Mouse (Mus musculus) limb, embryonic 11.5 days (tissue): Measurements from ENCODE around the gene Cd300lb. TPM values are rescaled to one million over a fixed set of nuclear protein-coding genes. Genes with fewer than 3 reads are reported as not detected.
A peak's percentile ranks its signal among the peaks of the same experiment; 100 is the strongest.

Source experiments
- ATAC-seq: fragments of 200-750 bp; cut with Nextera tagmentation; 2 replicates; pipeline ENCODE4 v1.8.0; 2017; ENCODE audit warnings: low read depth; ENCODE audit not compliant: insufficient number of reproducible peaks, low FRiP score, low TSS enrichment
- DNase-seq: peaks from one replicate; pipeline ENCODE4 v3.0.0-alpha.2; 2015; ENCODE audit warnings: low spot score
- H3K27ac ChIP-seq: fragments of 300-500 bp; sonication (generic); replicated peaks from 2 replicates; pipeline ENCODE4 v1.5.1; 2014; ENCODE audit warnings: low read depth, mild to moderate bottlenecking, low read length
- H3K27me3 ChIP-seq: fragments of 300-500 bp; sonication (generic); 2 replicates; pipeline ENCODE4 v1.6.1; 2014; ENCODE audit warnings: mild to moderate bottlenecking, low read length, mixed read lengths; ENCODE audit not compliant: control insufficient read depth, insufficient read depth
- H3K36me3 ChIP-seq: fragments of 300-500 bp; sonication (generic); 2 replicates; pipeline ENCODE4 v1.6.1; 2014; ENCODE audit warnings: mild to moderate bottlenecking, low read length, moderate library complexity, mixed read lengths; ENCODE audit not compliant: control insufficient read depth, insufficient read depth
- H3K4me1 ChIP-seq: fragments of 300-500 bp; sonication (generic); 2 replicates; pipeline ENCODE4 v1.6.1; 2014; ENCODE audit warnings: low read length, mixed read lengths; ENCODE audit not compliant: control insufficient read depth, insufficient read depth
- H3K4me2 ChIP-seq: fragments of 300-500 bp; sonication (generic); 2 replicates; pipeline ENCODE4 v1.6.1; 2014; ENCODE audit warnings: low read depth, mild to moderate bottlenecking, moderate library complexity; ENCODE audit not compliant: severe bottlenecking
- H3K4me3 ChIP-seq: fragments of 300-500 bp; sonication (generic); 2 replicates; pipeline ENCODE4 v1.5.1; 2014; ENCODE audit warnings: low read depth, low read length
- H3K9ac ChIP-seq: fragments of 300-500 bp; sonication (generic); 2 replicates; pipeline ENCODE4 v1.6.1; 2014; ENCODE audit warnings: mild to moderate bottlenecking, low read length
- H3K9me3 ChIP-seq: fragments of 300-500 bp; sonication (generic); 2 replicates; pipeline ENCODE4 v1.6.1; 2016; ENCODE audit warnings: low read length; ENCODE audit not compliant: control insufficient read depth
- WGBS: fragments of 180-500 bp; shearing (Covaris S2); extraction: QIAGEN DNeasy Blood & Tissue Kit; methylation state at CpG from one replicate; pipeline ENCODE4 v1.1.7; 2014; 5-methylcytosine and 5-hydroxymethylcytosine counted together
- polyA plus RNA-seq: library from polyadenylated mRNA; unstranded; fragments of >200 nt; fragmentation: Nextera tagmentation; extraction: Ambion mirVana; gene quantifications from 2 replicates; pipeline ENCODE4 v1.2.1, GENCODE M21; 2014

Gene Cd300lb
- polyA plus RNA-seq, 1 experiment from 2014 or later: not detected

DNA sequence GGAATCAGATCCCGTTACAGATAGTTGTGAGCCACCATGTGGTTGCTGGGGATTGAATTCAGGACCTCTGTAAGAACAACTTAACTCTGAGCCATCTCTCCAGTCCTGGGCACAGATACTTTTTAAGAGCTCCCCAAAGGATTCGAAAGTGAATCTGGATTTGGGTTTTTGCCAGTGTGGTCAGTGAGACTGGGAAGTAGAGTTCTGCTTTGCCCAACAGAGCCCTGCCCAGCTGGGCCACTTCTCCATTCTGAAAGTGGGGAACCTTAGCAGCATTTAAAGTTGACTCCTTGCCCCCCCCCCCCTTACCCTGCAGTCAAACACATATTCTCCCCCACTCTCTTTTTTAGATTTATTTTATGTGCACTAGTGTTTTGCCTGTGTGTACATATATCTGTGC is 54.5 kb downstream of the Cd300lb start:
- Histone ChIP-seq H3K9me3 (no peaks in the 10 kb centered on the region), H3K36me3 (no peaks in the 10 kb centered on the region), H3K9ac (no peak overlapping the region), H3K4me1 (peaks cover 14% of the 10 kb centered on the region), H3K27me3 (no peaks in the 10 kb centered on the region), H3K4me2 (no peak overlapping the region), H3K27ac (no peak overlapping the region), H3K4me3 (no peak overlapping the region)
- no peak for DNase-seq
- ATAC-seq: no peak
- 81% methylated on average over 2 of the region's 2 CpGs for WGBS

DNA sequence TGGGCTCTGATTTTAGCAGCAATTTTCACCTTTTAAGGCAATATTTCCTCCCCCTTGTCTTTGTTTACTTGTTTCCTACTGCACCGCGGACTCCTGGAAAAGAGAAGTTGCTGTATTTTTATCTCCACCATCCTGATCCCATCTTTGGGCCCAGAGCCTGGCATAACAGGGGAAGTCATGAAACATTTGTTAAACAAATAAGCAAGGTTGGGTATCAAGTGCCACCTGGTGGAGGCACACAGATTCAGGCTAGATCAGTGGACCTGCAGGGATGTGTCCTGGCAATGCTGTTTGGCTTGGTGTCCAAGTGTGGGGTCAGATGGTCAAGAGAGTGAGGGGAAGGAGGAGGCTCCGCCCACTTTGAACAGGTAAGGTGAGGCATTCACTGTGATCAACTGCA is 57.0 kb downstream of the Cd300lb start:
- ATAC-seq (no peak), DNase-seq (peak; percentile 66)
- H3K9me3 ChIP-seq: no peaks in the 10 kb centered on the region
- H3K27ac ChIP-seq: no peak overlapping the region
- WGBS: 58% methylated on average over 3 of the region's 3 CpGs
- no peak overlapping the region for H3K9ac ChIP-seq
- peaks cover 22% of the 10 kb centered on the region for H3K4me1 ChIP-seq
- H3K4me3 ChIP-seq: no peak overlapping the region
- no peak overlapping the region for H3K4me2 ChIP-seq
- no peaks in the 10 kb centered on the region for H3K27me3 ChIP-seq
- no peaks in the 10 kb centered on the region for H3K36me3 ChIP-seq

DNA sequence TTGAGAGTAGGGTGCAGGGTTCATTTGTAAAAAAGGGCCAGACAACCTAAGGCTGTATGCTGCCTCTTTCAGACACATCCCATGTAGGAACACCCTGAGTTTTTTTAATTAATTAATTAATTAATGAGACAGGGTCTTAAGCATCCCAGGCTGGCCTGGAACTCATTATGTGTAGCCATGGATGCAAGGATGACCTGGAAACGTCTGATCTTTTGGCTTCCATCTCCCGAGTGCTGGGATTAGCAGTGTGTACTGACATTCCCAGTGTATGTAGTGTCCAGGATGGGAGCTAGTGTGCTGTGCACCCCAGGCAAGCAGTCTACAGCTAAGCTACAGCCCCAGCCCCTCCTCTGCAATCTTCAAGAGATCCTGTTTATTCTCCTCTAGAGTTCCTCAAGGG is 57.6 kb downstream of the Cd300lb start:
- Histone ChIP-seq H3K4me3 (no peak overlapping the region), H3K4me1 (peaks cover 22% of the 10 kb centered on the region), H3K36me3 (no peaks in the 10 kb centered on the region), H3K27ac (no peak overlapping the region), H3K27me3 (no peaks in the 10 kb centered on the region), H3K4me2 (no peak overlapping the region), H3K9ac (no peak overlapping the region), H3K9me3 (no peaks in the 10 kb centered on the region)
- no peak for DNase-seq
- WGBS: 8% methylated on average over 2 of the region's 2 CpGs
- ATAC-seq: no peak

DNA sequence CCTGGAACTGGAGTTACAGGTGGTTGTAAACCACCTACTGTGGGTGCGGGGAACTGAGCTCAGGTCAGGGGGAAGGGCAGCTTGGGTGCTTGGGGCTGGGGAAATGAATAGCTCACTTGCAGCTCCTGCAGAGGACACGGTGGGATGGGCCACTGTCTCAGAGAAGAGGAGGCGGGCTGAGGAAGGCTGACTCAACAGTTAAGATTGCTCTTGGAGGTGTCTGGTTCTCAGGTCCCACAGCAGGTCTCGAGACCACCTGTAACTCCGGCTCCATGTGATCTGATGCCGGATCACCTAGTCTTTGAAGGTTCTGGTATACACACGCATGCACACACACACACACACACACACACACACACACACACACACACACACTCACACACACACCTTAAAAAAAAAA is 58.0 kb downstream of the Cd300lb start:
- 32% methylated on average over 7 of the region's 7 CpGs for WGBS
- H3K9me3 ChIP-seq: no peaks in the 10 kb centered on the region
- H3K4me1 ChIP-seq: peaks cover 22% of the 10 kb centered on the region
- H3K36me3 ChIP-seq: no peaks in the 10 kb centered on the region; the same call in 1 of the 2 replicates
- no peak for ATAC-seq
- DNase-seq: no peak
- H3K4me3 ChIP-seq: no peak overlapping the region
- H3K9ac ChIP-seq: no peak overlapping the region
- no peak overlapping the region for H3K27ac ChIP-seq
- H3K4me2 ChIP-seq: no peak overlapping the region
- H3K27me3 ChIP-seq: no peaks in the 10 kb centered on the region

DNA sequence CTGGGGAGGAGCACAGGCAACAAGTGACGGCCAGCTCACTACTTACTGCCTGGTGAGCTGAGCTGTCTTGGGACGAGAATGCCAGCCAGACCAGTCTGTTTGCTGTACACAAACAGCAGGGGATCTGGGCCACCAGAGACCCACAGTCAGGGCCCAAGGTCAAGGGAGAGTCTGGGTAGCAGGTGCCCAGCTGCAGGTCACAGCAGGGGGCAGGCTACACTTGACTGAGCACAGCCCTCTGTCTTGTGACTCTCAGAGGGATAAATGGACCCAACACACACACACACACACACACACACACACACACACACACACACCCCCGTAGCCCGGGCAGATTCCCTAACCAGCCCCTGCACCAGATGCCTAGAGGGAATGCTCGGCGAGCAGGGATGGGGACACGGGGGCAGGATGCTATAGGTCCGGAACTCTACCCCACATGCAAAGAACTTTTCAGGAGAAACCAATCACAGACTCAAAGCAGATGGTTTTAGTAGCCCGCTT is 58.8 kb downstream of the Cd300lb start:
- Histone ChIP-seq H3K9me3 (no peaks in the 10 kb centered on the region), H3K9ac (no peak overlapping the region), H3K27me3 (no peaks in the 10 kb centered on the region), H3K4me3 (no peak overlapping the region), H3K4me1 (peaks cover 22% of the 10 kb centered on the region), H3K36me3 (peaks cover 2% of the 10 kb centered on the region; the same call in 1 of the 2 replicates), H3K4me2 (no peak overlapping the region), H3K27ac (no peak overlapping the region)
- DNase-seq (peak; percentile 39), ATAC-seq (no peak)
- WGBS: 7% methylated on average over 9 of the region's 9 CpGs

DNA sequence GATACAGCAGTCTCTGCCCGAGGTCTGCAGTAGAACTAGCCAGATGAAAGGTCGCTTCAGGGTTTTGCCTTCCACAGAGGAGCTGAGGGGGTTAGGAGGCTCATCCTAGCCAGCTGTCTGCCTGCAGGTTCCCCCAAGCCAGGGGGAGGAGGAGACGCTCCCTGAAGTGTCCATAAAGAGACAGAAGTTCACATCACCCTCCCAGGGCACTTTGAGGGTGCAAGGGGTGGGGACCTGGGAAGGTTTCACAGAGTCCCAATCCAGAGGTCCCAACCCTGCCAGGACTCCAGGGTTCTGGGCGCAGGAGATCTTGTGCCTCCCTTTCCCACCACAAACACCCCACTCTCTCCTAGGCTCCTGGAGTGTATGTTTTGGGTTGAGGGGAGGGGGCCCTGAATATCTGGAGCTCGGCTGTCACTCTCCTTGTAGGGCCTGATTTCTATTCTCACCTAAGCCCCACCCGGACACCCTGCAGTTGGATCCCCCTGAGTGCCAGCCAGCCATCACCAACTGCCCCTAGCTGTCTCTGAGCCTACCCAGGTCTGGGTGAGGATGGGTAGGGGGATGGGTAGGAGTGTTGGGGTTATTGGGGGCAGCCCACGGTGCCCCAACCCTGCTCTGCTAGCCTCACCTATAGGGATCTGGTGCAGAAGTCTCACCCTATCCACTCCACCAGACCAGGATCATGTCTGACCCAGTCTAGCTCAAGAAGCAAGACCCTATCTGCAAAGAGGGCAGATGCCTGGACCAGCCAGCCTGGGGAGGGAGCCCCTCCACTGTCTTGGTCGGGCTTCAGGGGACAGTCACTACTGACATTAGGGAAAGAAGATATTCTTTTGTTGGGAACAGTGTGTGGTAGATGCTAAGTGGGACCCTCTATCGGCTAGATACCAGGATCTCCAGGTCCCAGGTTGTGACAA is 59.7 kb downstream of the Cd300lb start:
- H3K27ac ChIP-seq: no peak overlapping the region
- WGBS: 46% methylated on average over 9 of the region's 9 CpGs

DNA sequence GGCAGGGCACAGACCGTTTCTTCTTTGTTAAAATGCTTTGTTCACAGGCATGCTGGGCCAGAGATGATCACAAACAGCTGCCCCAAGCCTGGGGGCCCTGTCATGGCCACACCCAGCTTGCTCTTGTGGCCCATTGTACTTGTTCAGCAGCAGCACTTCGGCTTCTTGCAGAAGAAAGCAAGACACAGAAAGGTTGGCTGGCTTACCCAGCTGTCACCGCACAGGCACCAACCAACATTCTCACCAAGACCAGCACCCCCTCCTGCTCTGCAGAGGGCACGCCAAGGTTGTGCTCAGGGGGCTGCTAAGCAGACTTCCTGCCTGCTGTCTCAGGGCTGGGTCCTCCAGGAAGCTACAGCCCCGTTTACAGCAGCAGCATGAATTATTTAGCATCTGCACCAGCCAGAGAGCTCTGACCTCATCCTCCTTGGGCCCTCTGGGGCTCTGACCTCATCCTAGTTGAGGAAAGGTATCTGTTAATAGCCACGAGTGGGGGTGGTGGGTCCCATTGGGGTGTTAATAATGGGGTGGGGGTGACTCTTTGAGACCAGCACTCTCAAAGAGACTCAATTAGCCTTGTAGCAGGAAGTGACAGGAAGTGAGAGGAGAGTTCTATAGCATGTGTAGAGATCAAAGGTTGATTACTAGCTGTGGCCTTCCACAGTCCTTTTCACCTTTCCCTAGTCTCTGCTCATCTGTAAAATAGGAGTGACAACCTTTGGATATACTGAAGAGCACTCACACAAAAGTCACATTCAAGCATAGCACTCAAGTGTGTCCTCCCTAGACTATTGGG is 61.0 kb downstream of the Cd300lb start:
- peak; percentile 40 for DNase-seq
- Histone ChIP-seq H3K9ac (no peak overlapping the region), H3K9me3 (no peaks in the 10 kb centered on the region), H3K4me2 (no peak overlapping the region), H3K36me3 (peaks cover 4% of the 10 kb centered on the region; the same call in 1 of the 2 replicates), H3K4me3 (no peak overlapping the region), H3K4me1 (peaks cover 22% of the 10 kb centered on the region), H3K27ac (no peak overlapping the region), H3K27me3 (no peaks in the 10 kb centered on the region)
- ATAC-seq: no peak
- WGBS: 20% methylated on average over 6 of the region's 6 CpGs

More for the DNA sequence above, 59.7 kb downstream of the Cd300lb start:
- no peak for ATAC-seq
- Histone ChIP-seq H3K4me2 (no peak overlapping the region), H3K27me3 (no peaks in the 10 kb centered on the region), H3K9ac (no peak overlapping the region), H3K4me1 (peaks cover 22% of the 10 kb centered on the region), H3K36me3 (peaks cover 2% of the 10 kb centered on the region; the same call in 1 of the 2 replicates), H3K9me3 (no peaks in the 10 kb centered on the region), H3K4me3 (no peak overlapping the region)
- DNase-seq: no peak
